Mouse (Mus musculus) liver, postnatal 0 days (tissue): ENCODE measurements around the gene Isg15. TPM values are rescaled to one million over a fixed set of nuclear protein-coding genes. Genes with fewer than 3 reads are reported as not detected.
"Not testable (repeated sequence)": the region's sequence is repeated elsewhere in the genome, so short reads cannot be mapped to it uniquely, and the experiment has no call there.

Experiments used
- ATAC-seq: fragments of 200-750 bp; cut with Nextera tagmentation; 2 replicates; pipeline ENCODE4 v1.8.0; 2017; ENCODE audit warnings: mild to moderate bottlenecking, moderate library complexity
- DNase-seq: peaks from one replicate; pipeline ENCODE4 v3.0.0-alpha.2; 2016
- H3K27ac ChIP-seq: fragments of 300-500 bp; sonication (generic); 2 replicates; pipeline ENCODE4 v1.5.1; 2014; ENCODE audit warnings: antibody characterized with exemption, moderate library complexity, mild to moderate bottlenecking, low read depth
- H3K27me3 ChIP-seq: fragments of 300-500 bp; sonication (generic); 2 replicates; pipeline ENCODE4 v1.6.1; 2014; ENCODE audit warnings: low read length, control low read depth, mixed read lengths; ENCODE audit not compliant: insufficient read depth
- H3K36me3 ChIP-seq: fragments of 300-500 bp; sonication (generic); replicated peaks from 2 replicates; pipeline ENCODE4 v1.6.1; 2014; ENCODE audit warnings: mild to moderate bottlenecking, control low read depth, low read length, moderate library complexity, mixed read lengths; ENCODE audit not compliant: insufficient read depth
- H3K4me1 ChIP-seq: fragments of 300-500 bp; sonication (generic); 2 replicates; pipeline ENCODE4 v1.6.1; 2014; ENCODE audit warnings: antibody characterized with exemption, mild to moderate bottlenecking, control low read depth; ENCODE audit not compliant: insufficient read depth
- H3K4me2 ChIP-seq: fragments of 300-500 bp; sonication (generic); 2 replicates; pipeline ENCODE4 v1.6.1; 2014; ENCODE audit warnings: low read depth, mild to moderate bottlenecking, low read length, moderate library complexity, mixed read lengths
- H3K4me3 ChIP-seq: fragments of 300-500 bp; sonication (generic); 2 replicates; pipeline ENCODE4 v1.5.1; 2014; ENCODE audit warnings: low read depth, low read length
- H3K9ac ChIP-seq: fragments of 300-500 bp; sonication (generic); replicated peaks from 2 replicates; pipeline ENCODE4 v1.6.1; 2014; ENCODE audit warnings: mild to moderate bottlenecking, moderate library complexity
- H3K9me3 ChIP-seq: fragments of 300-500 bp; sonication (generic); 2 replicates; pipeline ENCODE4 v1.6.1; 2016; ENCODE audit warnings: mild to moderate bottlenecking, control low read depth, low read length, mixed read lengths
- CTCF ChIP-seq: sonication (generic); IDR thresholded peaks from 2 replicates; pipeline ENCODE4 v1.5.1; 2016; ENCODE audit warnings: antibody characterized with exemption, low read depth
- EP300 ChIP-seq: IDR thresholded peaks from 2 replicates; pipeline ENCODE4 v1.6.1; 2016; ENCODE audit warnings: antibody characterized with exemption, low read depth, mild to moderate bottlenecking
- WGBS: fragments of 180-500 bp; shearing (Covaris S2); extraction: QIAGEN DNeasy Blood & Tissue Kit; methylation state at CpG from one replicate; pipeline ENCODE4 v1.1.7; 2014; ENCODE audit not compliant: insufficient replicate concordance; 5-methylcytosine and 5-hydroxymethylcytosine counted together
- microRNA-seq: library from miRNA; unstranded; fragments of <30 nt; microRNA quantifications from one replicate; pipeline ENCODE4, GENCODE M21; 2016
- polyA plus RNA-seq: library from polyadenylated mRNA; unstranded; fragments of >200 nt; fragmentation: Nextera tagmentation; extraction: Ambion mirVana; gene quantifications from 2 replicates; pipeline ENCODE4 v1.2.1, GENCODE M21; 2015

Gene Isg15
- polyA plus RNA-seq, 1 experiment from 2014 or later: 33.0 TPM

DNA sequence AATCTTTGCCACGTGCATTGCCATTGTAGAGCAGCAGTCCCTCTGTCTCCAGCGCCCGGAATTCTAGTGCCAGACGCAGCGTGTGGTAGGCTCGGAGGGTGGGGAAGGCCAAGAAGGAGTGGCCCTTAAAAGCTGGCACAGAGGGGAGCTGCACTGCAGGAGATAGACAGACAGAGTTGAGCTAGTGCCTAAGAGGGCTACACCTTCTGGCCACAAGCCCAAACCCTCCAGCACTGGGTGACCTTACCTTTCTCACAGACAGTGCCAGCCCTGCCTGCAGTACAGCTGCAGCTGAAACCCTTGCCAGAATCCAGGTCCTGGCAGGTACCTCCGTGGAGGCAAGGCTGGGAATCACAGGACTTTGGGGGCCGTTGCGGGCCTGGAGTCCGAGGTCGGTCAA is 28.8 kb downstream of the Isg15 start:
- no peak for ATAC-seq
- Histone ChIP-seq H3K9me3 (no peaks in the 10 kb centered on the region), H3K36me3 (peaks cover 22% of the 10 kb centered on the region), H3K9ac (no peak overlapping the region), H3K4me2 (no peak overlapping the region), H3K27ac (no peak overlapping the region), H3K27me3 (no peaks in the 10 kb centered on the region), H3K4me3 (no peak overlapping the region), H3K4me1 (no peaks in the 10 kb centered on the region)
- WGBS: 90% methylated on average over 11 of the region's 11 CpGs
- no peak for TF ChIP-seq EP300
- TF ChIP-seq CTCF: no peak
- no peak for DNase-seq

- 87% methylated on average over 10 of the region's 10 CpGs for WGBS
- H3K9me3 ChIP-seq: no peaks in the 10 kb centered on the region
- no peak for ATAC-seq
These were observed 31.5 kb downstream of the Isg15 start for GRCm38 (mm10) chr4:156169129-156169528.

GRCm38 (mm10) chr4:156168611-156169010 is 32.0 kb downstream of the Isg15 start:
- ATAC-seq (no peak), DNase-seq (no peak)
- no peaks in the 10 kb centered on the region for H3K9me3 ChIP-seq
- no peak overlapping the region for H3K27ac ChIP-seq
- no peak overlapping the region for H3K4me2 ChIP-seq
- no peaks in the 10 kb centered on the region for H3K27me3 ChIP-seq
- WGBS: 82% methylated on average over 8 of the region's 8 CpGs
- H3K4me3 ChIP-seq: no peak overlapping the region
- TF ChIP-seq EP300: no peak
- no peak for TF ChIP-seq CTCF
- H3K4me1 ChIP-seq: no peaks in the 10 kb centered on the region
- H3K9ac ChIP-seq: no peak overlapping the region
- peaks cover 21% of the 10 kb centered on the region for H3K36me3 ChIP-seq

More at GRCm38 (mm10) chr4:156169129-156169528, 31.5 kb downstream of the Isg15 start:
- Histone ChIP-seq H3K9ac (no peak overlapping the region), H3K27me3 (no peaks in the 10 kb centered on the region), H3K4me2 (no peak overlapping the region), H3K27ac (no peak overlapping the region), H3K4me1 (no peaks in the 10 kb centered on the region), H3K4me3 (no peak overlapping the region), H3K36me3 (peaks cover 21% of the 10 kb centered on the region)
- TF ChIP-seq EP300 (no peak), CTCF (no peak)
- no peak for DNase-seq

DNA sequence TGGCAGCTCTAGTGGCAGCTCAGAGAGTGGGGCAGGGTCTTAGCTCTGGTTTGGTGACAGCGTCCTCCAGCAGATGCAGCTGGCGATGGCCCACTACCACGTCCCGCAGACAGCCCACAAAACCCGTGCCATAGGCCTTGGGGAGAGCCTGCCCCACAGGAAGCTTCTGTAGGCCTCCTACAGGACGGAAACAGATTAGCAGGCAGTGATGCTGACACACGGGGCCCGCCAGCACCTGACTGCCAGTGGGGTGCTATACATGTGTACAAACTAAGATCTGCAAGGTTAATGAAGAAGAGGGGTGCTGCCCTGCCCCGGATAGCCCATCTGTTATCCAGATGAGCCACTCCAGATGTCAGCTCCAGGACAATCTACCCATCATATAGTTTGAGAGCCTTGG is 34.1 kb downstream of the Isg15 start:
- no peak overlapping the region for H3K27ac ChIP-seq
- TF ChIP-seq EP300 (no peak), CTCF (peak; percentile 37)
- H3K27me3 ChIP-seq: no peaks in the 10 kb centered on the region
- no peaks in the 10 kb centered on the region for H3K4me1 ChIP-seq
- no peak overlapping the region for H3K9ac ChIP-seq
- 65% methylated on average over 9 of the region's 9 CpGs for WGBS
- no peak overlapping the region for H3K4me2 ChIP-seq
- DNase-seq (no peak), ATAC-seq (no peak)
- H3K36me3 ChIP-seq: peaks cover 11% of the 10 kb centered on the region
- H3K9me3 ChIP-seq: no peaks in the 10 kb centered on the region
- H3K4me3 ChIP-seq: no peak overlapping the region

DNA sequence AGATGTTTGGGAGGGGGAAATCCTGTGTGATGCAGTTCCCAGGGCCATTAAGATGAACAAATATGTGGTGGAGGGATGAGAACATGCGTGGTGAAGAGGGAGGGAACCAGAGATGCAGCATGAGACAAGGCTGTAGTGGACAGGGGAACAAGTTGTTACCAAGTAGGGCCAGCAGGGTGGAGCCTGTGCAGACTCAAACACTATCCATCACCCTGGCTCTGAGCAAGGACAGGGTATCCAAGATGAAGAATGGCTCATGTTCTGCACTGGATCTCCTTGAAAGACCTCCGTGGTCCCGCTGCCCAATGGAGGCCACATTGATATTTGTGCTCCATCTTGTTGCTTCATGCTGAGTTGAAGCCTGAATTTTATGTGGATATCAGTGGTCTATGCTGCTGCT is 45.8 kb downstream of the Isg15 start:
- Histone ChIP-seq H3K27me3 (no peaks in the 10 kb centered on the region), H3K4me2 (no peak overlapping the region), H3K4me1 (no peaks in the 10 kb centered on the region), H3K36me3 (no peaks in the 10 kb centered on the region), H3K9me3 (peaks cover 4% of the 10 kb centered on the region; the same call in 1 of the 2 replicates), H3K4me3 (no peak overlapping the region), H3K27ac (no peak overlapping the region), H3K9ac (no peak overlapping the region)
- TF ChIP-seq EP300: no peak
- no peak for ATAC-seq
- DNase-seq: no peak
- 97% methylated on average over 3 of the region's 3 CpGs for WGBS

- 57% methylated on average over 10 of the region's 10 CpGs for WGBS
- DNase-seq, H3K4me2 ChIP-seq, H3K27me3 ChIP-seq, H3K9ac ChIP-seq, H3K4me3 ChIP-seq, H3K36me3 ChIP-seq, H3K9me3 ChIP-seq, H3K4me1 ChIP-seq: not testable (repeated sequence)
- ATAC-seq: peak; percentile 80
- TF ChIP-seq EP300: peak; percentile 27; the same call in 1 of the 2 replicates
- H3K27ac ChIP-seq: peak overlapping the region; percentile 34; the same call in 1 of the 2 replicates
These were observed 49.7 kb downstream of the Isg15 start for GRCm38 (mm10) chr4:156150887-156151286.

Small RNAs within 50 kb of the gene (microRNA-seq; reads per million reads assigned to microRNA genes)
- gene Mir7658: 1.6 reads per million

Other genes with a start within 250 kb of the Isg15 start
- 39.5 and 39.7 TPM in 2 replicates for gene C1qtnf12, start 238.5 kb downstream of the Isg15 start, polyA plus RNA-seq
- 3.5 and 4.7 TPM in 2 replicates for gene B3galt6, start 208.2 kb downstream of the Isg15 start, polyA plus RNA-seq
- gene Sdf4, start 207.9 kb downstream of the Isg15 start, polyA plus RNA-seq: 91.5 and 94.2 TPM in 2 replicates
- 0.26 and 0.36 TPM in 2 replicates for gene Tnfrsf4, start 187.0 kb downstream of the Isg15 start, polyA plus RNA-seq
- gene Tnfrsf18, start 174.7 kb downstream of the Isg15 start, polyA plus RNA-seq: 0.78 and 1.2 TPM in 2 replicates
- 0.15 and 0.31 TPM in 2 replicates for gene Ttll10, start 141.4 kb downstream of the Isg15 start, polyA plus RNA-seq
- 3.1 and 3.9 TPM in 2 replicates for gene 9430015G10Rik, start 90.8 kb downstream of the Isg15 start, polyA plus RNA-seq
- 0.06 and 0.07 TPM in 2 replicates for gene Rnf223, start 70.3 kb downstream of the Isg15 start, polyA plus RNA-seq
- 4.4 and 5.2 TPM in 2 replicates for gene Agrn, start 3.3 kb downstream of the Isg15 start, polyA plus RNA-seq
- 1.7 and 1.9 TPM in 2 replicates for gene AW011738, start 2.5 kb upstream of the Isg15 start, polyA plus RNA-seq
- 0.08 and 0.19 TPM in 2 replicates for gene Perm1, start 15.1 kb upstream of the Isg15 start, polyA plus RNA-seq
- 2.0 and 2.3 TPM in 2 replicates for gene Plekhn1, start 34.0 kb upstream of the Isg15 start, polyA plus RNA-seq
- 20.5 and 22.3 TPM in 2 replicates for gene Noc2l, start 35.2 kb upstream of the Isg15 start, polyA plus RNA-seq
- gene Samd11, start 54.8 kb upstream of the Isg15 start, polyA plus RNA-seq: 9.7 and 10.3 TPM in 2 replicates
- not detected in 2 replicates for gene Vmn2r-ps159, start 130.3 kb upstream of the Isg15 start, polyA plus RNA-seq